Mouse (Mus musculus) lung, postnatal 0 days (tissue): ENCODE results near the gene Ptk6. TPM values are rescaled to one million over a fixed set of nuclear protein-coding genes. Genes with fewer than 3 reads are reported as not detected.

Experiments used
- ATAC-seq: fragments of 200-750 bp; cut with Nextera tagmentation; 2 replicates; pipeline ENCODE4 v1.8.0; 2017; ENCODE audit warnings: moderate library complexity
- DNase-seq: peaks from one replicate; pipeline ENCODE4 v3.0.0-alpha.2; 2016; ENCODE audit warnings: low spot score
- H3K27ac ChIP-seq: fragments of 300-500 bp; sonication (generic); 2 replicates; pipeline ENCODE4 v1.5.1; 2014; ENCODE audit warnings: antibody characterized with exemption, mild to moderate bottlenecking, low read length, mixed read lengths
- H3K27me3 ChIP-seq: fragments of 300-500 bp; sonication (generic); replicated peaks from 2 replicates; pipeline ENCODE4 v1.6.1; 2014; ENCODE audit warnings: low read length, mixed read lengths; ENCODE audit not compliant: insufficient read depth
- H3K36me3 ChIP-seq: fragments of 300-500 bp; sonication (generic); 2 replicates; pipeline ENCODE4 v1.6.1; 2014; ENCODE audit warnings: low read length, mixed read lengths; ENCODE audit not compliant: insufficient read depth
- H3K4me1 ChIP-seq: fragments of 300-500 bp; sonication (generic); 2 replicates; pipeline ENCODE4 v1.6.1; 2014; ENCODE audit warnings: antibody characterized with exemption, low read depth, low read length, mixed read lengths; ENCODE audit not compliant: insufficient read depth
- H3K4me2 ChIP-seq: fragments of 300-500 bp; sonication (generic); replicated peaks from 2 replicates; pipeline ENCODE4 v1.6.1; 2014; ENCODE audit warnings: low read depth, mild to moderate bottlenecking, low read length, moderate library complexity, mixed read lengths
- H3K4me3 ChIP-seq: fragments of 300-500 bp; sonication (generic); 2 replicates; pipeline ENCODE4 v1.5.1; 2014; ENCODE audit warnings: low read depth, low read length
- H3K9ac ChIP-seq: fragments of 300-500 bp; sonication (generic); replicated peaks from 2 replicates; pipeline ENCODE4 v1.6.1; 2014; ENCODE audit warnings: low read depth, mild to moderate bottlenecking
- H3K9me3 ChIP-seq: fragments of 300-500 bp; sonication (generic); 2 replicates; pipeline ENCODE4 v1.6.1; 2016; ENCODE audit warnings: low read length, mixed read lengths
- CTCF ChIP-seq: IDR thresholded peaks from 2 replicates; pipeline ENCODE4 v1.5.1; 2016; ENCODE audit warnings: antibody characterized with exemption, mild to moderate bottlenecking
- EP300 ChIP-seq: IDR thresholded peaks from 2 replicates; pipeline ENCODE4 v1.6.1; 2016; ENCODE audit warnings: antibody characterized with exemption, mild to moderate bottlenecking, control low read depth
- WGBS: fragments of 180-500 bp; shearing (Covaris S2); extraction: QIAGEN DNeasy Blood & Tissue Kit; methylation state at CpG from one replicate; pipeline ENCODE4 v1.1.7; 2014; 5-methylcytosine and 5-hydroxymethylcytosine counted together
- polyA plus RNA-seq: library from polyadenylated mRNA; unstranded; fragments of >200 nt; fragmentation: Nextera tagmentation; extraction: Ambion mirVana; gene quantifications from 2 replicates; pipeline ENCODE4 v1.2.1, GENCODE M21; 2015

Ptk6 gene
- polyA plus RNA-seq, 1 experiment from 2014 or later: 0.25 TPM

GRCm38 (mm10) chr2:181241602-181242313, 39.2 kb upstream of the Ptk6 start, which contains the start of gene Helz2:
Helz2 (minus strand) TSS chr2:181242027.
- Histone ChIP-seq H3K9ac (peak within 1 kb of the TSS; percentile 78), H3K27me3 (no peaks in the 10 kb centered on the region), H3K4me2 (peak within 1 kb of the TSS; percentile 64), H3K36me3 (0 out of 2 replicates have a peak, but pooled peaks cover 18% of the 10 kb centered on the region), H3K9me3 (no peaks in the 10 kb centered on the region), H3K27ac (peak within 1 kb of the TSS; percentile 66), H3K4me3 (peak within 1 kb of the TSS; percentile 76), H3K4me1 (peaks cover 12% of the 10 kb centered on the region; the same call in 1 of the 2 replicates)
- ATAC-seq (peak; percentile 93), DNase-seq (peak; percentile 91)
- no peak for TF ChIP-seq CTCF
- no peak for TF ChIP-seq EP300
- 6% methylated on average over 16 of the region's 16 CpGs for WGBS

GRCm38 (mm10) chr2:181240806-181241440, 38.3 kb upstream of the Ptk6 start:
- H3K36me3 ChIP-seq: peaks cover 21% of the 10 kb centered on the region; the same call in 1 of the 2 replicates
- TF ChIP-seq EP300 (no peak), CTCF (no peak)
- ATAC-seq (no peak), DNase-seq (no peak)
- peak overlapping the region; percentile 78; the same call in 1 of the 2 replicates for H3K9ac ChIP-seq
- peaks cover 12% of the 10 kb centered on the region; the same call in 1 of the 2 replicates for H3K4me1 ChIP-seq
- 0 out of 2 replicates have a peak overlapping the region, but pooled peaks have one; percentile 66 for H3K27ac ChIP-seq
- H3K4me3 ChIP-seq: peak overlapping the region; percentile 76
- no peaks in the 10 kb centered on the region for H3K9me3 ChIP-seq
- peak overlapping the region; percentile 64 for H3K4me2 ChIP-seq
- no peaks in the 10 kb centered on the region for H3K27me3 ChIP-seq
- WGBS: 88% methylated on average over 13 of the region's 13 CpGs

GRCm38 (mm10) chr2:181239261-181239660, 36.7 kb upstream of the Ptk6 start:
- Histone ChIP-seq H3K4me3 (no peak overlapping the region), H3K9me3 (no peaks in the 10 kb centered on the region), H3K4me1 (peaks cover 12% of the 10 kb centered on the region; the same call in 1 of the 2 replicates), H3K27me3 (no peaks in the 10 kb centered on the region), H3K36me3 (peaks cover 31% of the 10 kb centered on the region; the same call in 1 of the 2 replicates), H3K9ac (peak overlapping the region; percentile 26; the same call in 1 of the 2 replicates), H3K4me2 (peak overlapping the region; percentile 64), H3K27ac (no peak overlapping the region)
- TF ChIP-seq CTCF (no peak), EP300 (no peak)
- no peak for DNase-seq
- no peak for ATAC-seq
- WGBS: 93% methylated on average over 9 of the region's 9 CpGs

- Histone ChIP-seq H3K27ac (no peak overlapping the region), H3K4me2 (peak overlapping the region; percentile 64; the same call in 1 of the 2 replicates), H3K4me3 (no peak overlapping the region), H3K27me3 (no peaks in the 10 kb centered on the region), H3K4me1 (peaks cover 12% of the 10 kb centered on the region; the same call in 1 of the 2 replicates), H3K9me3 (no peaks in the 10 kb centered on the region), H3K36me3 (peaks cover 35% of the 10 kb centered on the region; the same call in 1 of the 2 replicates), H3K9ac (peak overlapping the region; percentile 26; the same call in 1 of the 2 replicates)
- ATAC-seq (no peak), DNase-seq (no peak)
- no peak for TF ChIP-seq CTCF
- no peak for TF ChIP-seq EP300
- 68% methylated on average over 2 of the region's 2 CpGs for WGBS
Observed at GRCm38 (mm10) chr2:181238861-181239260, 36.3 kb upstream of the Ptk6 start.

DNA sequence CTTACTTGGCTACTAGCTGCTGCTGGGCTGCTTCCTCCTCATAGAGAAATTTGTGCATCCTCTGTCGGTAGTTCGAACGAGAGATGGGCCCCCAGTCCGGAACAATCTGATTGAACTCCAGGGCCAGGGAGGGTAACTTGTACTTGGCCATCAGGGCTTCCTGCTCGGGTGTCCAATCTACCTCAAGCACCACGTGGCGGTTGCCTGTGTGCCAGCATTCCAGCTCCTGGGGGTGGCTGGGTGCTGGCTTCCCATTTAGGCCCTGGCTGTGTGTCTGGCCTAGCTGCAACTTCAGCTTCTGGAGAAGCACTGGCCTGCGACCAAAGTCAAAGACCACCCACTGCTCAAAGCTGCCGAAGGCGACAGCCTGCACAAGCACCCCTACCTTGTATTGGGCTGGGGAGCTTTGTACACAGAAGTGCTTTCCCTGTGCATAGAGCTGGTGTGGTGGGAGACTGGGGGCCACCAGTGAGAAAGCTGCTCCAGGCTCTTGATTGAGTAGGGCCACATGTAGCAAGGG, 35.6 kb upstream of the Ptk6 start:
- Histone ChIP-seq H3K9ac (no peak overlapping the region), H3K36me3 (peaks cover 40% of the 10 kb centered on the region; the same call in 1 of the 2 replicates), H3K4me1 (peaks cover 12% of the 10 kb centered on the region; the same call in 1 of the 2 replicates), H3K4me2 (no peak overlapping the region), H3K9me3 (no peaks in the 10 kb centered on the region), H3K27ac (no peak overlapping the region), H3K4me3 (no peak overlapping the region), H3K27me3 (no peaks in the 10 kb centered on the region)
- DNase-seq (no peak), ATAC-seq (no peak)
- TF ChIP-seq EP300 (no peak), CTCF (no peak)
- 81% methylated on average over 10 of the region's 10 CpGs for WGBS
